Mouse (Mus musculus) olfactory bulb, adult 2 months (tissue): ENCODE data around the gene Fancg.

ENCODE experiments used
- CTCF ChIP-seq: fragments of 200-500 bp; IDR thresholded peaks from 2 replicates; pipeline ENCODE4 v1.5.1; 2012; ENCODE audit warnings: low read depth, mild to moderate bottlenecking, low read length, moderate library complexity; ENCODE audit not compliant: insufficient read depth
- POLR2A ChIP-seq: fragments of 200-500 bp; IDR thresholded peaks from 2 replicates; pipeline ENCODE4 v1.6.1; 2012; ENCODE audit warnings: mild to moderate bottlenecking, low read depth, low read length, moderate library complexity; ENCODE audit not compliant: insufficient read depth

- TF ChIP-seq POLR2A (no peak), CTCF (no peak)
These were observed 45.1 kb downstream of the Fancg start for GRCm38 (mm10) chr4:42965039-42965719.
